Mouse (Mus musculus) liver, embryonic 14.5 days (tissue): ENCODE results near the gene Prpf31. TPM values are rescaled to one million over a fixed set of nuclear protein-coding genes. Genes with fewer than 3 reads are reported as not detected.
A peak's percentile ranks its signal among the peaks of the same experiment; 100 is the strongest.

Source experiments
- ATAC-seq: fragments of 200-750 bp; cut with Nextera tagmentation; 2 replicates; pipeline ENCODE4 v1.8.0; 2017; ENCODE audit warnings: moderate number of reproducible peaks, mild to moderate bottlenecking, moderate library complexity; ENCODE audit not compliant: insufficient read depth
- DNase-seq, 3 experiments: peaks; one replicate each; pipeline ENCODE4 v3.0.0-alpha.2; 2012 to 2013; ENCODE audit warnings: low read depth in 3 of 3, low spot score in 3 of 3
- H3K27ac ChIP-seq: fragments of 300-500 bp; sonication (generic); 2 replicates; pipeline ENCODE4 v1.5.1; 2014; ENCODE audit warnings: moderate library complexity, mild to moderate bottlenecking, control low read depth, inconsistent platforms
- H3K27me3 ChIP-seq: fragments of 300-500 bp; sonication (generic); 2 replicates; pipeline ENCODE4 v1.6.1; 2014; ENCODE audit warnings: mild to moderate bottlenecking, low read length, moderate library complexity; ENCODE audit not compliant: control insufficient read depth, insufficient read depth
- H3K36me3 ChIP-seq: fragments of 300-500 bp; sonication (generic); replicated peaks from 2 replicates; pipeline ENCODE4 v1.6.1; 2014; ENCODE audit warnings: low read depth; ENCODE audit not compliant: control insufficient read depth, insufficient read depth
- H3K4me1 ChIP-seq, 2 experiments: fragments of 200-500 bp in 1 of 2; fragments of 300-500 bp in 1 of 2; sonication (generic) in 1 of 2; replicated peaks; 2 replicates each; pipeline ENCODE4 v1.6.1; 2012 to 2014; ENCODE audit warnings: antibody characterized with exemption in 1 of 2, inconsistent platforms in 1 of 2, low read length in 1 of 2; ENCODE audit not compliant: control insufficient read depth in 2 of 2, insufficient read depth in 2 of 2
- H3K4me2 ChIP-seq: fragments of 300-500 bp; sonication (generic); 2 replicates; pipeline ENCODE4 v1.6.1; 2014; ENCODE audit warnings: low read depth, mild to moderate bottlenecking, control low read depth, moderate library complexity
- H3K4me3 ChIP-seq, 2 experiments: fragments of 200-500 bp in 1 of 2; fragments of 300-500 bp in 1 of 2; sonication (generic) in 1 of 2; 2 replicates each; pipeline ENCODE4 v1.5.1; 2012 to 2014; ENCODE audit warnings: low read depth in 2 of 2, low read length in 2 of 2, mild to moderate bottlenecking in 2 of 2, control low read depth in 1 of 2, inconsistent platforms in 1 of 2, moderate library complexity in 1 of 2; ENCODE audit not compliant: insufficient read depth in 1 of 2
- H3K9ac ChIP-seq: fragments of 300-500 bp; sonication (generic); replicated peaks from 2 replicates; pipeline ENCODE4 v1.6.1; 2014; ENCODE audit warnings: mild to moderate bottlenecking, control low read depth, moderate library complexity
- H3K9me3 ChIP-seq: fragments of 300-500 bp; sonication (generic); 2 replicates; pipeline ENCODE4 v1.6.1; 2016; ENCODE audit warnings: low read length, mixed read lengths; ENCODE audit not compliant: control insufficient read depth
- CTCF ChIP-seq: IDR thresholded peaks from 2 replicates; pipeline ENCODE4 v1.5.1; 2016; ENCODE audit warnings: antibody characterized with exemption, low read depth, control low read depth
- EP300 ChIP-seq: IDR thresholded peaks from 2 replicates; pipeline ENCODE4 v1.6.1; 2016; ENCODE audit warnings: antibody characterized with exemption, low read depth
- WGBS: fragments of 180-500 bp; shearing (Covaris S2); extraction: QIAGEN DNeasy Blood & Tissue Kit; methylation state at CpG from one replicate; pipeline ENCODE4 v1.1.7; 2014; ENCODE audit not compliant: insufficient replicate concordance; 5-methylcytosine and 5-hydroxymethylcytosine counted together
- polyA plus RNA-seq, 2 experiments: library from polyadenylated mRNA; depleted of rRNA in 1 of 2; stranded (reverse) in 1 of 2; unstranded in 1 of 2; fragments of >200 nt; fragmentation: Nextera tagmentation in 1 of 2; extraction: Ambion mirVana in 1 of 2; gene quantifications; 2 replicates each; pipeline versions ENCODE4 v1.2.1 to v1.2.3; 2012 to 2014

The Prpf31 gene
- polyA plus RNA-seq, 2 experiments = 28.4 to 46.4 TPM

DNA sequence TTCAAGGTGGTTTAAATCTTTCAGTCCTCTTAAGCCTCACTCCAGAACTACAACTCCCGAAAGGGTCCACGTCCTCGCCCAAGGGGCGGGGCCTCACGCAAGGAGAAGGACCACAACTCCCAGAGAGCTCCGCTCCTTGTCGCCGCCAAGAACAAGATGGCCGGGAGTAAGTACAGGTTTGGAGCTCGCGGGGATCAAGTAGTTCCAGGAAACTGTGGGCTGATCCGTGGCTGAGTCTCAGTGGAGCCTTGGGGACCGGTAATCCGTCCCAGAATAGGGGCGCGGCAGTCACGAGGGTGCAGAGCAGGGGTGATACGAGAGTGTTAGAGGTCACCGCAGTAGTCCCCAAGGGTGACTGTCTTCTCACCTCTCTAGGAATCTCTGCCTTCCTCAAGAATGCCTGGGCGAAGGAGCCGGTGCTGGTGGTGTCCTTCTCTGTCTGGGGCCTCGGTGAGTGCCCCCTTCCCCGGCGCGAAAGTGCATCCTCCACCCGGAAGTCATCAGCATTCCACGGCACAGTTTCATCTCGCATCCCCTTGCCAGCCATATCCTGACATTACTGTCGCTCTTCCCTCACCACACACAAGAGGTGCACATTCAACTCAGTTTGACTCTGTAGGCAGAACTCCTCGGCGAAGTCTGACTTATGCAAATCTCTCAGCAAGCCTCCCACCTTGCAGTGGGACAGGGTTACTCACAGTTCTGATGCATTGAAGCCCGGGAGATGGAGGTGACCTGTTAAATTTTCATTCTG lies 12.4 kb upstream of the Prpf31 start, which contains the start of gene Ndufa3:
Gene Ndufa3, plus strand, starts transcription at position 132 of the 754 bp plus-strand sequence.
- H3K4me3 ChIP-seq = peak within 1 kb of the TSS; percentile 86 to 92
- peak within 1 kb of the TSS; percentile 46 for H3K27ac ChIP-seq
- H3K27me3 ChIP-seq = no peaks in the 10 kb centered on the region
- ATAC-seq (peak; percentile 93), DNase-seq (peak; percentile 77 to 89 (median 80))
- under 1% methylated on average over 32 of the region's 32 CpGs for WGBS
- peak within 1 kb of the TSS; percentile 84 for H3K9ac ChIP-seq
- peaks cover 6% of the 10 kb centered on the region in 2 experiments for H3K4me1 ChIP-seq
- TF ChIP-seq CTCF (no peak), EP300 (no peak)
- peaks cover 7% of the 10 kb centered on the region for H3K36me3 ChIP-seq
- no peaks in the 10 kb centered on the region for H3K9me3 ChIP-seq
- H3K4me2 ChIP-seq = peak within 1 kb of the TSS; percentile 72

DNA sequence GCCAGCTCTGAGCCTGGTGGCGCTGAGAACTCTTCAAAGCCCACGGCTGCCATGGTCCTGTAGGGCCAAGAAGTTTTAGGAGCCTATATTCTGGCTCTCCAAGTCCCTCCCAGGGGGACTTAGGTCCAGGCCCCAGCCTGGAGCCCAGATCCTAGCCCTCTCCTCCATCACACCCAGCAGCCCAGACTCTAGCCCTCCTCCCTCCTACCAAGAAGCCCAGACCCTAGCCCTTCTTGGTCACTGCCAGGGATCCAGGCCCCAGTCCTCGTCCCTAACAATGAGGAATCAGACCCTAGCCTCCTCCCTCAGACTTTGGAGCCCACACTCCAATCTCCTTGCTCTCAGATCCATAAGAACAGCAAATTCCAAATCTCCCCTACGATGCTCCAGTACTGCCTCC lies 755 bp upstream of the Prpf31 start:
- H3K27ac ChIP-seq = no peak overlapping the region; the same call in 1 of the 2 replicates
- 32% methylated on average over 4 of the region's 4 CpGs for WGBS
- TF ChIP-seq EP300 (no peak), CTCF (no peak)
- DNase-seq (no peak), ATAC-seq (no peak)
- H3K27me3 ChIP-seq = no peaks in the 10 kb centered on the region
- peak overlapping the region; percentile 95 for H3K4me2 ChIP-seq
- H3K4me3 ChIP-seq = peak overlapping the region; percentile 88 to 97
- H3K36me3 ChIP-seq = peaks cover 13% of the 10 kb centered on the region
- peak overlapping the region; percentile 82 for H3K9ac ChIP-seq
- no peaks in the 10 kb centered on the region for H3K9me3 ChIP-seq
- peaks cover 7 to 14% of the 10 kb centered on the region in 2 experiments; a peak in 2 of 4 replicates for H3K4me1 ChIP-seq

DNA sequence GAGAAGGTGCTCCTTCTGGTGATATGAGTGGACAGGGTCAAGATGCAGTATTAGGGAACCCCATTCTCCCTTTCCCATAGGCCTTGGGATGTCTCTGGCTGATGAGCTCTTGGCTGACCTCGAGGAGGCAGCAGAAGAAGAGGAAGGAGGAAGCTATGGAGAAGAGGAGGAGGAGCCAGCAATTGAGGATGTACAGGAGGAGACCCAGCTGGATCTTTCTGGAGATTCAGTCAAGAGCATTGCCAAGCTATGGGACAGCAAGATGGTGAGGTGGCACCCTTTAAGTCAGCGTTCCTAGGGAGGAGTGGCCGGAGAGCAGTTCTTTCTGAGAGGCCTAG lies 662 bp downstream of the Prpf31 start:
- H3K4me3 ChIP-seq = peak overlapping the region; percentile 88 to 97
- TF ChIP-seq CTCF (no peak), EP300 (no peak)
- peak overlapping the region; percentile 80 for H3K9ac ChIP-seq
- no peaks in the 10 kb centered on the region for H3K27me3 ChIP-seq
- WGBS = 43% methylated on average over 3 of the region's 3 CpGs
- no peak overlapping the region for H3K27ac ChIP-seq
- peak overlapping the region; percentile 95 for H3K4me2 ChIP-seq
- peaks cover 7 to 14% of the 10 kb centered on the region in 2 experiments; a peak in 2 of 4 replicates for H3K4me1 ChIP-seq
- ATAC-seq = peak; percentile 1; the same call in 1 of the 2 replicates
- no peaks in the 10 kb centered on the region for H3K9me3 ChIP-seq
- DNase-seq = no peak
- H3K36me3 ChIP-seq = peaks cover 22% of the 10 kb centered on the region

DNA sequence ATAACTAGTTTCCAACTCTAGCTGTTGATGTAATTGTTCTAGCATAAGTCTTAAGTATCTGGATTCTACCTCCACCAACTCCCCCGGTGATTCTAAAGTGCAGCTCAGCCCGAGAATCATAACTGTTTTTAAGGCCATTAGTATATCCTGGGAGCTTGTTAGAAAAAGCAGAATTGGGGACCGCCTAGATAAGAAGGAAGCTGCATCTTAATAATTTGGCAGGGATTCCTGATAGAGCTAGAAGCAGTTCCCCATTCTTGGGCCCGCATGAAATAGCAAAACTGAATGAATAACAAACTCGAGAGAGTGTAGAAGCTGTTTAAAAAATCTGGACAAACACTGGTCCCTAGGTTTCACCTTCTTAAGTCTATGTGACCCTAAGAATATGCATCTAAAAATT lies 13.6 kb downstream of the Prpf31 start:
- Histone ChIP-seq H3K4me1 (peaks cover 20 to 25% of the 10 kb centered on the region in 2 experiments), H3K36me3 (peaks cover 21% of the 10 kb centered on the region), H3K27me3 (no peaks in the 10 kb centered on the region), H3K9me3 (no peaks in the 10 kb centered on the region), H3K4me2 (peak overlapping the region; percentile 78), H3K27ac (no peak overlapping the region), H3K4me3 (no peak overlapping the region), H3K9ac (no peak overlapping the region)
- no peak for ATAC-seq
- no peak for DNase-seq
- 36% methylated on average over 5 of the region's 5 CpGs for WGBS
- TF ChIP-seq CTCF = no peak
- TF ChIP-seq EP300 = no peak

DNA sequence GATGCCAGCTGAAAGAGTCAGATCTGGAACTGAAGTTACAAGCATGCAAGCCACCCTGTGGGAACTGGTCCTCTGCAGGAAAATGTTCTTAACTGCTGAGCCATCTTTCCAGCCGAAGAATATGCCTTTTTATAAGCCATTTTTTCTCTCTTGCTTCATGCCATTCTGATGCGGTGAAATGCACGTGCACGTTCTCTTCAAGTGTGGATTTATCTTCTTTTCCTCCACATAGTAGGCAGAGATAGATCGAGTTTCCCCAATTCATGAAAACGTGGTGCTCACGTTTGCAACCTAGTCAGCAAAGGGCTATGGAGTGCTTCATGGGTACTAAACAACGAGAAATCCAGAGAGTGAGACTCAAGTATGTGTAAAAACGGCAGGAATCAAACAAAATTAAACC lies 14.1 kb downstream of the Prpf31 start:
- Histone ChIP-seq H3K27me3 (no peaks in the 10 kb centered on the region), H3K4me2 (peak overlapping the region; percentile 78), H3K9me3 (no peaks in the 10 kb centered on the region), H3K27ac (peak overlapping the region; percentile 88), H3K36me3 (peaks cover 21% of the 10 kb centered on the region), H3K9ac (0 out of 2 replicates have a peak overlapping the region, but pooled peaks have one; percentile 28), H3K4me3 (peak overlapping the region; percentile 57 to 89; a peak in 3 of 4 replicates), H3K4me1 (peaks cover 20 to 25% of the 10 kb centered on the region in 2 experiments)
- ATAC-seq (no peak), DNase-seq (no peak)
- TF ChIP-seq EP300 (no peak), CTCF (no peak)
- 15% methylated on average over 9 of the region's 9 CpGs for WGBS
